Mouse (Mus musculus): ENCODE data around the gene Elfn1.

Elfn1 gene

GRCm38 (mm10) chr5:140019616-140020015 is 111.9 kb downstream of the Elfn1 start:
- in situ Hi-C loops (cut with MboI, MseI), result no loop called here

DNA sequence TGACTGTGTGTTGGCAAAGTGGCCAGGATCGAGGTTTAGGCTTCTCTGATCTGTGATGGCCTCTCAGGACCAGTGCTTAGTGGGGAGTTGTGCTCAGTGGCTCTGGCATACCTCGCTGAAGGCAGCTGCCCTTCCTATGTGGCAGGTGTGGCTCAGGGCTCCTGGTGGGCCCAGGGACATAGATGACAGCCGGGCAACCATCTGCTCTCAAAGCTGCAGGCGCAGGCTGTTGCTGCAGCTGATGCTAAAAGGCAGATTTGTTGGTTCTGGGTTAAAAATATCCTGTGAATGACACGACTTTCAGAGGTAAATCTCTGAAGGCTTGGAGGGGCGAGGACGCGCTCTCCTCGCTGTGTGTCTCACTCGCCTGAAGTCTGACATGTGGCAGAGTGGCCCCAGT is 114.0 kb downstream of the Elfn1 start:
- in situ Hi-C loops (cut with MboI, MseI), result no loop called here

- in situ Hi-C loops (cut with MboI, MseI), result no loop called here
Measured at GRCm38 (mm10) chr5:140022861-140023260, 115.1 kb downstream of the Elfn1 start.

GRCm38 (mm10) chr5:140023941-140024500 is 116.3 kb downstream of the Elfn1 start:
- in situ Hi-C loops (cut with MboI, MseI), result no loop called here

Measured in regulatory T cell (primary cell).